Mouse (Mus musculus) thymus, adult 2 months (tissue): ENCODE measurements around the gene Cdk18. TPM values are rescaled to one million over a fixed set of nuclear protein-coding genes. Genes with fewer than 3 reads are reported as not detected.

ENCODE experiments used
- DNase-seq: peaks from one replicate; pipeline ENCODE4 v3.0.0; 2021
- H3K27ac ChIP-seq: fragments of 200-500 bp; 2 replicates; pipeline ENCODE4 v1.5.1; 2012; ENCODE audit warnings: low read length, control low read depth; ENCODE audit not compliant: control insufficient read depth, insufficient read depth
- H3K27me3 ChIP-seq: fragments of 200-500 bp; 2 replicates; pipeline ENCODE4 v1.6.1; 2012; ENCODE audit warnings: mild to moderate bottlenecking, low read length, moderate library complexity, mixed read lengths; ENCODE audit not compliant: control insufficient read depth, insufficient read depth
- H3K36me3 ChIP-seq: fragments of 200-500 bp; 2 replicates; pipeline ENCODE4 v1.6.1; 2012; ENCODE audit warnings: mild to moderate bottlenecking, low read length, moderate library complexity; ENCODE audit not compliant: control insufficient read depth, insufficient read depth
- H3K4me1 ChIP-seq: fragments of 200-500 bp; replicated peaks from 2 replicates; pipeline ENCODE4 v1.6.1; 2012; ENCODE audit warnings: low read length; ENCODE audit not compliant: control insufficient read depth, insufficient read depth
- H3K4me3 ChIP-seq: fragments of 200-500 bp; 2 replicates; pipeline ENCODE4 v1.5.1; 2012; ENCODE audit warnings: mild to moderate bottlenecking, low read length, control low read depth, moderate library complexity; ENCODE audit not compliant: control insufficient read depth, insufficient read depth
- CTCF ChIP-seq: fragments of 200-500 bp; IDR thresholded peaks from 2 replicates; pipeline ENCODE4 v1.5.1; 2012; ENCODE audit warnings: mild to moderate bottlenecking, control low read depth, low read length, moderate library complexity, borderline replicate concordance; ENCODE audit not compliant: control insufficient read depth, poor library complexity, insufficient read depth; ENCODE audit errors: extremely low read depth
- POLR2A ChIP-seq: fragments of 200-500 bp; IDR thresholded peaks from 2 replicates; pipeline ENCODE4 v1.6.1; 2012; ENCODE audit warnings: mild to moderate bottlenecking, low read length, control low read depth, moderate library complexity; ENCODE audit not compliant: control insufficient read depth, poor library complexity, insufficient read depth; ENCODE audit errors: extremely low read depth
- WGBS: fragments of 180-500 bp; shearing (Covaris S2); methylation state at CpG from one replicate; pipeline ENCODE4 v1.1.7; 2018; 5-methylcytosine and 5-hydroxymethylcytosine counted together
- polyA plus RNA-seq: library from polyadenylated mRNA; depleted of rRNA; stranded (reverse); fragments of >200 nt; gene quantifications from 2 replicates; pipeline ENCODE4 v1.2.3, GENCODE M21; 2012; rRNA removed

Cdk18 gene
- polyA plus RNA-seq, 1 experiment: 8.6 TPM

- H3K4me3 ChIP-seq: no peak overlapping the region
- no peak for DNase-seq
- WGBS: 97% methylated on average over 3 of the region's 3 CpGs
- no peaks in the 10 kb centered on the region for H3K36me3 ChIP-seq
- H3K4me1 ChIP-seq: peaks cover 12% of the 10 kb centered on the region
- peaks cover 10% of the 10 kb centered on the region; the same call in 1 of the 2 replicates for H3K27me3 ChIP-seq
- no peak overlapping the region for H3K27ac ChIP-seq
- TF ChIP-seq CTCF (no peak), POLR2A (no peak)
Measured at GRCm38 (mm10) chr1:132070659-132071058, 68.8 kb downstream of the Cdk18 start.

- WGBS: 95% methylated on average over 8 of the region's 8 CpGs
Measured at GRCm38 (mm10) chr1:132069436-132069835, 70.0 kb downstream of the Cdk18 start.

GRCm38 (mm10) chr1:132067261-132068255, 71.9 kb downstream of the Cdk18 start, which contains the start of gene Mfsd4a:
Gene Mfsd4a, minus strand, starts transcription at chr1:132068062.
- H3K4me1 ChIP-seq: peaks cover 12% of the 10 kb centered on the region
- H3K27ac ChIP-seq: no peak within 1 kb of the TSS
- peak within 1 kb of the TSS; percentile 47 for H3K4me3 ChIP-seq
- H3K27me3 ChIP-seq: peaks cover 10% of the 10 kb centered on the region; the same call in 1 of the 2 replicates
- DNase-seq: peak; percentile 43
- WGBS: 3% methylated on average over 79 of the region's 80 CpGs
- TF ChIP-seq POLR2A (no peak), CTCF (peak; percentile 62; the same call in 1 of the 2 replicates)
- no peaks in the 10 kb centered on the region for H3K36me3 ChIP-seq

More at GRCm38 (mm10) chr1:132069436-132069835, 70.0 kb downstream of the Cdk18 start:
- Histone ChIP-seq H3K27me3 (peaks cover 10% of the 10 kb centered on the region; the same call in 1 of the 2 replicates), H3K27ac (no peak overlapping the region), H3K4me1 (peaks cover 12% of the 10 kb centered on the region), H3K36me3 (no peaks in the 10 kb centered on the region), H3K4me3 (no peak overlapping the region)
- no peak for TF ChIP-seq POLR2A
- no peak for TF ChIP-seq CTCF
- no peak for DNase-seq

GRCm38 (mm10) chr1:132065475-132066172, 73.9 kb downstream of the Cdk18 start:
- TF ChIP-seq POLR2A: no peak
- no peak for TF ChIP-seq CTCF
- Histone ChIP-seq H3K36me3 (no peaks in the 10 kb centered on the region), H3K4me3 (no peak overlapping the region), H3K27ac (no peak overlapping the region), H3K4me1 (peaks cover 12% of the 10 kb centered on the region), H3K27me3 (peaks cover 10% of the 10 kb centered on the region; the same call in 1 of the 2 replicates)
- DNase-seq: no peak
- 88% methylated on average over 8 of the region's 8 CpGs for WGBS

- 95% methylated on average over 1 of the region's 1 CpGs for WGBS
- no peak overlapping the region for H3K4me3 ChIP-seq
- H3K27ac ChIP-seq: no peak overlapping the region
- DNase-seq: no peak
- H3K4me1 ChIP-seq: peaks cover 12% of the 10 kb centered on the region
- H3K36me3 ChIP-seq: no peaks in the 10 kb centered on the region
- TF ChIP-seq POLR2A (no peak), CTCF (no peak)
- peaks cover 10% of the 10 kb centered on the region; the same call in 1 of the 2 replicates for H3K27me3 ChIP-seq
Measured at GRCm38 (mm10) chr1:132065001-132065400, 74.5 kb downstream of the Cdk18 start.

GRCm38 (mm10) chr1:132063096-132063495, 76.4 kb downstream of the Cdk18 start:
- Histone ChIP-seq H3K27ac (no peak overlapping the region), H3K27me3 (peaks cover 7% of the 10 kb centered on the region; the same call in 1 of the 2 replicates), H3K4me1 (peaks cover 11% of the 10 kb centered on the region), H3K4me3 (no peak overlapping the region), H3K36me3 (no peaks in the 10 kb centered on the region)
- 97% methylated on average over 4 of the region's 4 CpGs for WGBS
- DNase-seq: no peak
- no peak for TF ChIP-seq POLR2A

Other genes with a start within 250 kb of the Cdk18 start
- 16.6 and 21.4 TPM in 2 replicates for gene Nucks1, start 229.2 kb downstream of the Cdk18 start, polyA plus RNA-seq
- 6.4 and 7.1 TPM in 2 replicates for gene Slc45a3, start 176.7 kb downstream of the Cdk18 start, polyA plus RNA-seq
- gene Elk4, start 132.1 kb downstream of the Cdk18 start, polyA plus RNA-seq: 82.3 and 101 TPM in 2 replicates
- 5.6 and 5.8 TPM in 2 replicates for gene Mfsd4a, start 71.6 kb downstream of the Cdk18 start, polyA plus RNA-seq
- not detected in 2 replicates for gene Lemd1, start 51.7 kb upstream of the Cdk18 start, polyA plus RNA-seq
- gene AC124108.1, start 51.8 kb upstream of the Cdk18 start, polyA plus RNA-seq: 0.03 TPM in 1 of 2 replicates, not detected in the other
- gene Gm10188, start 90.1 kb upstream of the Cdk18 start, polyA plus RNA-seq: not detected in 2 replicates
- gene Klhdc8a, start 158.9 kb upstream of the Cdk18 start, polyA plus RNA-seq: 5.5 and 6.6 TPM in 2 replicates
- 5.6 and 5.7 TPM in 2 replicates for gene Nuak2, start 176.4 kb upstream of the Cdk18 start, polyA plus RNA-seq